Mouse (Mus musculus) embryonic facial prominence, embryonic 14.5 days (tissue): ENCODE results near the gene Ldb2. TPM values are rescaled to one million over a fixed set of nuclear protein-coding genes. Genes with fewer than 3 reads are reported as not detected.

Experiments used
- ATAC-seq: fragments of 200-750 bp; cut with Nextera tagmentation; 2 replicates; pipeline ENCODE4 v1.8.0; 2017; ENCODE audit warnings: low read depth, moderate number of reproducible peaks, moderate TSS enrichment
- DNase-seq: peaks from one replicate; pipeline ENCODE4 v3.0.0-alpha.2; 2015; ENCODE audit warnings: low spot score
- H3K27ac ChIP-seq: fragments of 300-500 bp; sonication (generic); replicated peaks from 2 replicates; pipeline ENCODE4 v1.5.1; 2014; ENCODE audit warnings: low read depth, mild to moderate bottlenecking, low read length, moderate library complexity
- H3K27me3 ChIP-seq: fragments of 300-500 bp; sonication (generic); replicated peaks from 2 replicates; pipeline ENCODE4 v1.6.1; 2014; ENCODE audit warnings: low read length; ENCODE audit not compliant: control insufficient read depth, insufficient read depth
- H3K36me3 ChIP-seq: fragments of 300-500 bp; sonication (generic); 2 replicates; pipeline ENCODE4 v1.6.1; 2014; ENCODE audit warnings: low read length, mixed read lengths; ENCODE audit not compliant: control insufficient read depth, insufficient read depth
- H3K4me1 ChIP-seq: fragments of 300-500 bp; sonication (generic); 2 replicates; pipeline ENCODE4 v1.6.1; 2014; ENCODE audit warnings: antibody characterized with exemption, low read length; ENCODE audit not compliant: control insufficient read depth, insufficient read depth
- H3K4me2 ChIP-seq: fragments of 300-500 bp; sonication (generic); 2 replicates; pipeline ENCODE4 v1.6.1; 2014; ENCODE audit warnings: low read depth, mild to moderate bottlenecking, low read length, moderate library complexity, mixed read lengths
- H3K4me3 ChIP-seq: fragments of 300-500 bp; sonication (generic); 2 replicates; pipeline ENCODE4 v1.5.1; 2014; ENCODE audit warnings: low read depth, mild to moderate bottlenecking, low read length
- H3K9ac ChIP-seq: fragments of 300-500 bp; sonication (generic); 2 replicates; pipeline ENCODE4 v1.6.1; 2014; ENCODE audit warnings: low read depth, mild to moderate bottlenecking, low read length, moderate library complexity, mixed read lengths
- H3K9me3 ChIP-seq: fragments of 300-500 bp; sonication (generic); 2 replicates; pipeline ENCODE4 v1.6.1; 2016; ENCODE audit warnings: low read length; ENCODE audit not compliant: control insufficient read depth
- whole genome bisulfite sequencing: fragments of 180-500 bp; shearing (Covaris S2); extraction: QIAGEN DNeasy Blood & Tissue Kit; methylation state at CpG from one replicate; pipeline ENCODE4 v1.1.7; 2014; 5-methylcytosine and 5-hydroxymethylcytosine counted together
- polyA plus RNA-seq: library from polyadenylated mRNA; unstranded; fragments of >200 nt; fragmentation: Nextera tagmentation; extraction: Ambion mirVana; gene quantifications from 2 replicates; pipeline ENCODE4 v1.2.1, GENCODE M21; 2014

The Ldb2 gene
- polyA plus RNA-seq, 1 experiment from 2014 or later, result 50.8 TPM

- H3K4me3 ChIP-seq, result no peak overlapping the region
- H3K9ac ChIP-seq, result no peak overlapping the region
- H3K36me3 ChIP-seq, result no peaks in the 10 kb centered on the region
- H3K27ac ChIP-seq, result no peak overlapping the region
- H3K4me1 ChIP-seq, result no peaks in the 10 kb centered on the region
- ATAC-seq, result no peak
- DNase-seq, result no peak
- no peaks in the 10 kb centered on the region for H3K27me3 ChIP-seq
- H3K9me3 ChIP-seq, result no peaks in the 10 kb centered on the region
- no peak overlapping the region for H3K4me2 ChIP-seq
- WGBS, result 82% methylated on average over 4 of the region's 4 CpGs
These were observed 20.1 kb downstream of the Ldb2 start for GRCm38 (mm10) chr5:44779340-44779739.

DNA sequence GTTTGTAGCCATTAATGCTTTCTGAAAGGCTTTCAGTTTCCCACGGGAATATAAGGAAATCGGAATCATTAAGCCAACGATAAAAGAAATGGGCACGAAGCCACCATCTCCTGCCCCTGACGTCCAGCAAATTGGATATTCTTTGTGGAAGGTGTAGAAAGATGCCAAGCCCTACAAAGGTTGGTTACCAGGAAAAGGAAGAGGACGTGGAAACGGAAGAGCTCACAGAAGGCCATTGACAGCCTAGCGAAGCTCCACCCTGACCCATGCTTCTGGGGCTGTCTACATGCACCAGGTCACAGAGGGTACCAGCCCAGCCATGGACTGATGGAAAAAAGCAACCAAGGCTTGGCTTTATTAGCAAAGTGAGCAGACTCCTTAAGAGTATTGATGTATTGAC lies 31.0 kb downstream of the Ldb2 start:
- no peaks in the 10 kb centered on the region for H3K4me1 ChIP-seq
- no peak for DNase-seq
- 82% methylated on average over 8 of the region's 8 CpGs for WGBS
- H3K36me3 ChIP-seq, result no peaks in the 10 kb centered on the region
- no peak for ATAC-seq
- H3K9ac ChIP-seq, result no peak overlapping the region
- no peak overlapping the region for H3K4me3 ChIP-seq
- no peak overlapping the region for H3K27ac ChIP-seq
- no peaks in the 10 kb centered on the region for H3K9me3 ChIP-seq
- no peaks in the 10 kb centered on the region for H3K27me3 ChIP-seq
- H3K4me2 ChIP-seq, result no peak overlapping the region

DNA sequence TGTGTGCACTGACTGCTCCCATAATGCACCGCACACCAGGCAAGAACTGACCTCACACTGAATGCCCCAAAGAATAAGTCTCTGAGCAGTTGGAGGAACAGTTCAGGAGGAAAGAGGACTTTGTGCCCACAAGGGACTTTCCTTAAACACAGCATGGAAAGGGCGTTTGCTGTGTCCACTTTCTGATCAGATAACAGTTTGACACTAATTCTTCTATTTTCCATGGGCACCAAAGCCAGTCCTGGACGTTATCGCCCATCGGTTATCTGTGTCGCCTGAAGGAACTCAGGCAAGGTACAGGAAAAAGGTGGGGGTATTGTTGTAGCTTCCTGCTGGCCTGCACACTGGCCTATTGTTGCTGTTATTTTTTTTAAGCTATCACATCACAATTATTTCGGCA lies 34.6 kb downstream of the Ldb2 start:
- ATAC-seq, result no peak
- H3K27ac ChIP-seq, result no peak overlapping the region
- H3K9me3 ChIP-seq, result no peaks in the 10 kb centered on the region
- DNase-seq, result no peak
- no peaks in the 10 kb centered on the region for H3K36me3 ChIP-seq
- H3K4me3 ChIP-seq, result no peak overlapping the region
- no peak overlapping the region for H3K9ac ChIP-seq
- 80% methylated on average over 7 of the region's 7 CpGs for WGBS
- no peaks in the 10 kb centered on the region for H3K27me3 ChIP-seq
- H3K4me1 ChIP-seq, result no peaks in the 10 kb centered on the region
- no peak overlapping the region for H3K4me2 ChIP-seq

DNA sequence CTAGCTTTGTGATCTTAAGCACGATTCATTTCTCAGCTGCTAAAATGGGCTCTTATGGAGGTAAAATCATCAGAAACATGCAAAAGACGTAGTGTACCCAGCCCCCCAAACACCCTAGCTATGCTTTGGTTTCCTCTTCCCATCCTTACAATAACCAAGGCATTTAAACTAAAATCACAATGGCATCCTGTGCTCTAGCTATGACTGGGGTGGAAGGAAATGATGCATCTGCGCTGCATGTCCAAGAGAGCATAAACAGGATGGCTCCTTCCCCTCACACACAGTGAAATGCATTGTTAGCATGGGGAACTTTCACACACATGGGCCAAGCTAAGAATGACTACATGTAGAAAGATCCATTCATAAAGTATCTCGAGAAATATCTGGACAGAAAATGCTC lies 40.3 kb downstream of the Ldb2 start:
- Histone ChIP-seq H3K4me1 (no peaks in the 10 kb centered on the region), H3K27me3 (no peaks in the 10 kb centered on the region), H3K4me3 (no peak overlapping the region), H3K4me2 (no peak overlapping the region), H3K27ac (no peak overlapping the region), H3K9ac (no peak overlapping the region), H3K9me3 (no peaks in the 10 kb centered on the region), H3K36me3 (no peaks in the 10 kb centered on the region)
- WGBS, result 65% methylated on average over 4 of the region's 4 CpGs
- no peak; the same call in 1 of the 2 replicates for ATAC-seq
- DNase-seq, result peak; percentile 49

GRCm38 (mm10) chr5:44754156-44754910 lies 45.1 kb downstream of the Ldb2 start:
- H3K4me1 ChIP-seq, result no peaks in the 10 kb centered on the region
- no peaks in the 10 kb centered on the region for H3K9me3 ChIP-seq
- no peak overlapping the region for H3K9ac ChIP-seq
- ATAC-seq, result no peak
- H3K36me3 ChIP-seq, result no peaks in the 10 kb centered on the region
- 71% methylated on average over 1 of the region's 1 CpGs for WGBS
- no peak for DNase-seq
- H3K4me3 ChIP-seq, result no peak overlapping the region
- no peak overlapping the region for H3K4me2 ChIP-seq
- no peaks in the 10 kb centered on the region for H3K27me3 ChIP-seq
- H3K27ac ChIP-seq, result no peak overlapping the region

- H3K36me3 ChIP-seq, result no peaks in the 10 kb centered on the region
- WGBS, result 93% methylated on average over 1 of the region's 1 CpGs
- no peak overlapping the region for H3K27ac ChIP-seq
- H3K4me2 ChIP-seq, result no peak overlapping the region
- no peak for DNase-seq
- no peak for ATAC-seq
- no peak overlapping the region for H3K9ac ChIP-seq
- no peak overlapping the region for H3K4me3 ChIP-seq
- H3K9me3 ChIP-seq, result no peaks in the 10 kb centered on the region
- H3K4me1 ChIP-seq, result no peaks in the 10 kb centered on the region
- no peaks in the 10 kb centered on the region for H3K27me3 ChIP-seq
These were observed 53.8 kb downstream of the Ldb2 start for GRCm38 (mm10) chr5:44745706-44746105.

GRCm38 (mm10) chr5:44736366-44736765 lies 63.1 kb downstream of the Ldb2 start:
- Histone ChIP-seq H3K4me3 (no peak overlapping the region), H3K4me1 (no peaks in the 10 kb centered on the region), H3K27ac (no peak overlapping the region), H3K4me2 (no peak overlapping the region), H3K9ac (no peak overlapping the region), H3K36me3 (no peaks in the 10 kb centered on the region), H3K27me3 (no peaks in the 10 kb centered on the region), H3K9me3 (no peaks in the 10 kb centered on the region)
- DNase-seq (no peak), ATAC-seq (no peak)
- WGBS, result 76% methylated on average over 3 of the region's 3 CpGs

- ATAC-seq, result no peak
- Histone ChIP-seq H3K9me3 (no peaks in the 10 kb centered on the region), H3K27ac (no peak overlapping the region), H3K4me3 (no peak overlapping the region), H3K4me1 (no peaks in the 10 kb centered on the region), H3K4me2 (no peak overlapping the region), H3K27me3 (no peaks in the 10 kb centered on the region), H3K36me3 (no peaks in the 10 kb centered on the region), H3K9ac (no peak overlapping the region)
- DNase-seq, result no peak
- WGBS, result 91% methylated on average over 3 of the region's 3 CpGs
These were observed 65.3 kb downstream of the Ldb2 start for GRCm38 (mm10) chr5:44734131-44734723.
